Mouse (Mus musculus): ENCODE measurements around the gene Nxph4. TPM values are rescaled to one million over a fixed set of nuclear protein-coding genes. Genes with fewer than 3 reads are reported as not detected.

Nxph4 gene
- polyA plus RNA-seq, 1 experiment from 2014 or later = 0.44 TPM

DNA sequence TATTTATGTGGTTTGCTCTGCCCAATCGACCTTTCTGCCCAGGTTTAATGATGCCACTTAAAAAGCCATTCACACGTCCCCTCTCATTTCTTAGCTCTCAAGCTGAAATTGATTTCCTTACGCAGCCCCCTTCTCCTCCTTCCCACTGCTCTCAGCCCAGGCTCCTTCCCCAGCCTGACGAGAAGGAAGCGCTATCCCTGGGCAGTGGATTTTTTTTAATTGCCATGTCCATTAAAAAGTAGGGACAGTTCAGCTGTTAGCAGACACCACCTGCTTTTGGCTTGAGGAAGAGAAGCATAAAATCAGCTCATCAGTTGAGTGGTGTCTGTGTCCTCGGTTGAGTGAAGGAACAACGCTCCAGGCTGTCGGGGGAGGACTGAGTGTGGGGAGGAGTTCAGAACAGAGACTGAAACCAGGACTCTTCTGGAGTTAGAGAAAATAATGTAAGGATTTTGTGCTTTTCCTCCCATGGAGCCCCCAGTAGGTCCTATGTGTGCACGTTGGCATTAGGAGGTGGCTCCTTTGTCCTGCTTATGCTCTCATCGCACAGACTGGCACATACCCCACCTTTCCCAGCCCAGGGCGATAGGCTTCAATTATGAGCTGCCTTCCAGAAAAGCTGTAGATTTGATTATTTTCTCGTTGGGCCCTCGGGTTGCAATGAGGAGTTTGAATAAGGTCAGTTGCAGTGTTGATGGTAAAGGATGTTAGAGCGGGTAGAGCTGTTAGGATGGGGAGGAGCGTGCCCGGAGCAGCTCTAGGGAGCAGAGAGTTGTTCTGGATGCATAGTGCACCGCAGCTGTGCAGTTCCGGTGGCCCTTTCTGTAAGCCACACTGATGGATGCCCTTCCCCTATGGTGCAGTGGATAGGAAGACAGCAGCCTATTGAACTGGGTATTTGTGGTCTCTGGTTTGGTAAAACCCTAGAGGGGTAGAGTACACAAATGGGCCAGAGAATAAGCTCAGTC lies 43.9 kb downstream of the Nxph4 start:
- Histone ChIP-seq H3K36me3 (ENCODE audit: insufficient read depth, low read length) (peaks cover 38% of the 10 kb centered on the region), H3K4me2 (replicated peaks; ENCODE audit: low read depth, low read length) (no peak overlapping the region), H3K9ac (replicated peaks; ENCODE audit: low read depth) (no peak overlapping the region), H3K9me3 (ENCODE audit: low read length) (no peaks in the 10 kb centered on the region), H3K27me3 (replicated peaks; ENCODE audit: insufficient read depth, low read length) (no peaks in the 10 kb centered on the region), H3K4me1 (ENCODE audit: insufficient read depth, low read depth, low read length) (no peaks in the 10 kb centered on the region), H3K4me3 (ENCODE audit: low read depth, low read length) (no peak overlapping the region), H3K27ac (ENCODE audit: low read length) (no peak overlapping the region)
- DNase-seq (ENCODE audit: low spot score) (no peak), ATAC-seq (no peak)
- 91% methylated on average over 18 of the region's 18 CpGs for WGBS
- TF ChIP-seq CTCF (IDR thresholded peaks at IDR 0.05) = no peak
- TF ChIP-seq EP300 (IDR thresholded peaks at IDR 0.05) = no peak

DNA sequence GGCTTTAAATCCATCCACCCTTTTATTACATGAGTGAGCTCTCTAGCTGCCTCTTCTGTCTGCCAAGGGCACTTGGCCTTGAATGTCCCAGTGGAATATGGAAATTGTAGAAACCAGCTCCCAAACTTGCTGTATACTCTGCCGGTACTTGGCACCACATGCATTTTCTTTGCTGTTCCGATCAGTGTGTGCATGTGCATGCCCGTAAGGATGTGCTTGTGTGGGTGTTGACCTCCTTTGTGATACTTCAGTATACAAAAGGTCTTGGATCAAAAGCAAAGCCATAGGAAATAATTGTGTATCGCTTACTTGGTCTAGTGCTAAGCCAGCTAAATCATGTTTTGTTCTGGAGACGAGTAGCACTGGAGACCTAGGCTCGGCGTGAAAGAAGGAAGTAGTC lies 45.5 kb downstream of the Nxph4 start:
- no peak for ATAC-seq
- TF ChIP-seq CTCF (IDR thresholded peaks at IDR 0.05) = no peak
- Histone ChIP-seq H3K27me3 (replicated peaks; ENCODE audit: insufficient read depth, low read length) (no peaks in the 10 kb centered on the region), H3K36me3 (ENCODE audit: insufficient read depth, low read length) (peaks cover 42% of the 10 kb centered on the region), H3K9me3 (ENCODE audit: low read length) (no peaks in the 10 kb centered on the region), H3K9ac (replicated peaks; ENCODE audit: low read depth) (no peak overlapping the region), H3K4me3 (ENCODE audit: low read depth, low read length) (no peak overlapping the region), H3K4me2 (replicated peaks; ENCODE audit: low read depth, low read length) (no peak overlapping the region), H3K27ac (ENCODE audit: low read length) (no peak overlapping the region), H3K4me1 (ENCODE audit: insufficient read depth, low read depth, low read length) (no peaks in the 10 kb centered on the region)
- WGBS = 82% methylated on average over 7 of the region's 7 CpGs
- no peak for DNase-seq (ENCODE audit: low spot score)

DNA sequence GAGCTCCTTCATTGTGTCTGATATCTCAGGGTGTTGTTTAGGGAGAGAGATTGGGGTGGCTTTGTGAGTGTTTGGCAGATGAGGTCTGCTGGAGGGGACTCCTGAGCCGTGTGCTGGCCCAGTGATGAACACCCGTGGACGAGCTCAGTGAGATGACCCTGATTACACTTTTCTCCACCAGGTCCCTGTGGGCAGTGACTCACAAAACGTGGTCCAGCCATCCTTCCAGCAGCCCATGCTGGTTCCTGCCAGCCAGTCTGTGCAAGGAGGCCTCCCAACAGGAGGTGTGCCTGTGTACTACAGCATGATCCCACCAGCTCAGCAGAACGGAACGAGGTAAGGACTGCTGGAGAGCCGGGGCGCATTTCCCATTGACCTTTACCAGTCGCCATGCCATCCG lies 49.1 kb downstream of the Nxph4 start:
- 83% methylated on average over 10 of the region's 10 CpGs for WGBS
- H3K4me2 ChIP-seq (replicated peaks; ENCODE audit: low read depth, low read length) = no peak overlapping the region
- no peaks in the 10 kb centered on the region for H3K9me3 ChIP-seq (ENCODE audit: low read length)
- H3K27me3 ChIP-seq (replicated peaks; ENCODE audit: insufficient read depth, low read length) = no peaks in the 10 kb centered on the region
- no peak for TF ChIP-seq CTCF (IDR thresholded peaks at IDR 0.05)
- TF ChIP-seq EP300 (IDR thresholded peaks at IDR 0.05) = no peak
- H3K4me3 ChIP-seq (ENCODE audit: low read depth, low read length) = no peak overlapping the region
- H3K9ac ChIP-seq (replicated peaks; ENCODE audit: low read depth) = no peak overlapping the region
- ATAC-seq (no peak), DNase-seq (ENCODE audit: low spot score) (no peak)
- H3K4me1 ChIP-seq (ENCODE audit: insufficient read depth, low read depth, low read length) = no peaks in the 10 kb centered on the region
- H3K36me3 ChIP-seq (ENCODE audit: insufficient read depth, low read length) = peaks cover 36% of the 10 kb centered on the region
- no peak overlapping the region for H3K27ac ChIP-seq (ENCODE audit: low read length)

DNA sequence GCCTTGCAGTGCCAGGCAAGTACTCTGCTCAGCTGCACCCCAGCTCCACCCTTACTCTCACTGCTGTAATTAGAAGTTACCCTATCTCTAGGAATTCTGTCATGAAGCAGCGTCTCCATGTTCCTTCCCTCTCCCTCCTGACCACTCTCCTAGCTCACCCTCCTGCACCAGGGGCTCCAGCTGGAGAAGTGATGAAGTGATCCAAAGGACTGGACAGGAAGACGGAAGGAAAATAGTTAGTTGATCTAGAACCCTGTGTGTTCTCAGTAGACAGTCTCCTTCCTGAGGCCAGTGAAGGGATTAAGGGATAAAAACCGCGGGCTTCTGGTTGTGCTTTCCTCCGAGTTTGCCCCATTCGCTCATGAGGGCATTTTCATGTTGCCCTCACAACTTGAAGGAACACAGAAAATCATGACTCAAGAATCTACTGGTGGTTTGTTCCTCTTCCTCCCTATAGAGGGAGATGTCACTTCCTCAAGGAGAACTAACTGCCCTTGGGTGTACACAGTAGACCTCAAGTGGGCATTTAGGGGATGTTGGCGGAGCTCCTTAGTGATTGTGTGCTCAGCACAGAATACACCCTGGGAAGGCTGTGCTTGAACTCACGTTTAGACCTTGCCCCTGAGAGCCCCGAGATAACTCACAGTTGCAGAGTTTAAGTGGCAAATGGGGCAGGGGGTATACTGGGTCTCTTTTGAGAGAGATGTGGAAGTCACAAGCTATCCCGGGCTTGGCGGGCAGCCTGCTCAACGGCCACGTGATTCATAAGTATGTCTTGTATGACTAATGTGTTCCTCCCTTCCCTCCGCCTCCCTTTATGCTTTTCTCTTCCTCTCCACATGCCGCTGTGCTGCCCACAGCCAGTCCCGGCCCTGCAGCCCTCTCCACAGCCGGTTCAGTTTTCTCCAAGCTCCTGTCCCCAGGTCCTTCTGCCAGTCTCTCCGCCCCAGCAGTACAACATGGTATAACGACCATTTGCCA lies 53.2 kb downstream of the Nxph4 start:
- peaks cover 23% of the 10 kb centered on the region for H3K36me3 ChIP-seq (ENCODE audit: insufficient read depth, low read length)
- DNase-seq (ENCODE audit: low spot score) = peak; percentile 71

DNA sequence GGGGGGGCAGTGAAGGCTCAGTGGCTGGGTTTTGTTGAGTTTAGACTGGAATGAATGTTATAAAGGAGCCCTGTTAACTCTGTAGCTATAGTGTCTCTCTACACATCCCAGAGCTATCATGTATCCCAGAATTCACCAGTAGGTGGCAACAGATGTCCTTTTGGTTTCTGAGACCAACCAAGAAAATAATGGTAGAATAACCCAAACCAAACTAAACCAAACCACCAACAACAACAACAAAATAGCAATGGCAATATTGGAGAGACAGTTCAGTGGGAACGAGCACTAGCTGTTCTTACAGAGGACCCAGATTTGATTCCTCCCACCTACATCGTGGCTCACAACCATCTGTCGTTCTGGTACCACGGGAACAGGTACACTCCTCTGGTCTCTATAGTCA lies 55.2 kb downstream of the Nxph4 start:
- Histone ChIP-seq H3K9ac (replicated peaks; ENCODE audit: low read depth) (no peak overlapping the region), H3K27ac (ENCODE audit: low read length) (no peak overlapping the region), H3K27me3 (replicated peaks; ENCODE audit: insufficient read depth, low read length) (no peaks in the 10 kb centered on the region), H3K4me1 (ENCODE audit: insufficient read depth, low read depth, low read length) (no peaks in the 10 kb centered on the region), H3K4me3 (ENCODE audit: low read depth, low read length) (no peak overlapping the region), H3K36me3 (ENCODE audit: insufficient read depth, low read length) (peaks cover 8% of the 10 kb centered on the region), H3K4me2 (replicated peaks; ENCODE audit: low read depth, low read length) (no peak overlapping the region), H3K9me3 (ENCODE audit: low read length) (no peaks in the 10 kb centered on the region)
- 94% methylated on average over 4 of the region's 4 CpGs for WGBS
- ATAC-seq = no peak
- peak; percentile 16 for DNase-seq (ENCODE audit: low spot score)
- TF ChIP-seq CTCF (IDR thresholded peaks at IDR 0.05) (peak; percentile 61), EP300 (IDR thresholded peaks at IDR 0.05) (no peak)

More for the DNA sequence above, 53.2 kb downstream of the Nxph4 start:
- H3K4me3 ChIP-seq (ENCODE audit: low read depth, low read length) = no peak overlapping the region
- no peaks in the 10 kb centered on the region for H3K9me3 ChIP-seq (ENCODE audit: low read length)
- no peaks in the 10 kb centered on the region for H3K4me1 ChIP-seq (ENCODE audit: insufficient read depth, low read depth, low read length)
- ATAC-seq = peak; percentile 83
- no peak overlapping the region for H3K4me2 ChIP-seq (replicated peaks; ENCODE audit: low read depth, low read length)
- H3K9ac ChIP-seq (replicated peaks; ENCODE audit: low read depth) = no peak overlapping the region
- 60% methylated on average over 19 of the region's 19 CpGs for WGBS
- H3K27ac ChIP-seq (ENCODE audit: low read length) = peak overlapping the region; percentile 20; the same call in 1 of the 2 replicates
- TF ChIP-seq CTCF (IDR thresholded peaks at IDR 0.05) (peak; percentile 26; the same call in 1 of the 2 replicates), EP300 (IDR thresholded peaks at IDR 0.05) (no peak)
- no peaks in the 10 kb centered on the region for H3K27me3 ChIP-seq (replicated peaks; ENCODE audit: insufficient read depth, low read length)

DNA sequence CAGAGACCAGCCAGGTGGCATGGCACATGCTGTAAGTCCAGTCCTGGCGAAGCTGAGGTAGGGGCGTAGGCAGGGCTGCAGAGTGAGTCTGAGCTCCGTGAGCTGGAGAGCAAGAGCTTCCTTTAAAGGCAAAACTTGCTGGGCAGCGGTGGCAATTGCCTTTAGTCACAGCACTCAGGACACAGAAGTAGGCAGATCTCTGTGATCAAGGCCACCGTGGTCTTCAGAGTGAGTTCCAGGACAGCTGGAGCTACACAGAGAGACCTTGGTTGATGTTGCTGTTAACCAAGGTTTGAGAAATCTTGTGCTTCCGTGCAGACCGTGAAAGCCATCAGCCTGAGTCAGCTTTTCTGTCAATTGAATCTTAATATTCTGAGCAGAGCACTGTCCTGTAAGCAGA lies 57.1 kb downstream of the Nxph4 start:
- Histone ChIP-seq H3K9ac (replicated peaks; ENCODE audit: low read depth) (no peak overlapping the region), H3K27ac (ENCODE audit: low read length) (no peak overlapping the region), H3K4me3 (ENCODE audit: low read depth, low read length) (no peak overlapping the region), H3K4me1 (ENCODE audit: insufficient read depth, low read depth, low read length) (no peaks in the 10 kb centered on the region), H3K4me2 (replicated peaks; ENCODE audit: low read depth, low read length) (no peak overlapping the region), H3K27me3 (replicated peaks; ENCODE audit: insufficient read depth, low read length) (no peaks in the 10 kb centered on the region), H3K36me3 (ENCODE audit: insufficient read depth, low read length) (peaks cover 4% of the 10 kb centered on the region), H3K9me3 (ENCODE audit: low read length) (no peaks in the 10 kb centered on the region)
- ATAC-seq (no peak), DNase-seq (ENCODE audit: low spot score) (no peak)
- no peak for TF ChIP-seq EP300 (IDR thresholded peaks at IDR 0.05)
- TF ChIP-seq CTCF (IDR thresholded peaks at IDR 0.05) = no peak
- 83% methylated on average over 7 of the region's 7 CpGs for WGBS
